Mouse (Mus musculus) hindbrain, embryonic 10.5 days (tissue): ENCODE data around the gene Etfbkmt. TPM values are rescaled to one million over a fixed set of nuclear protein-coding genes. Genes with fewer than 3 reads are reported as not detected.

ENCODE experiments used
- DNase-seq: peaks from one replicate; pipeline ENCODE4 v3.0.0-alpha.2; 2017; ENCODE audit warnings: low spot score
- H3K27ac ChIP-seq: fragments of 300-500 bp; sonication (generic); 2 replicates; pipeline ENCODE4 v1.5.1; 2016; ENCODE audit warnings: mild to moderate bottlenecking, moderate library complexity
- H3K27me3 ChIP-seq: fragments of 300-500 bp; sonication (generic); 2 replicates; pipeline ENCODE4 v1.6.1; 2016; ENCODE audit warnings: mild to moderate bottlenecking; ENCODE audit not compliant: poor library complexity, insufficient read depth, severe bottlenecking
- H3K36me3 ChIP-seq: fragments of 300-500 bp; sonication (generic); 2 replicates; pipeline ENCODE4 v1.6.1; 2016; ENCODE audit warnings: mild to moderate bottlenecking, moderate library complexity
- H3K4me1 ChIP-seq: fragments of 300-500 bp; sonication (generic); replicated peaks from 2 replicates; pipeline ENCODE4 v1.6.1; 2016; ENCODE audit warnings: mild to moderate bottlenecking
- H3K4me3 ChIP-seq: fragments of 300-500 bp; sonication (generic); 2 replicates; pipeline ENCODE4 v1.5.1; 2016; ENCODE audit warnings: mild to moderate bottlenecking, moderate library complexity
- H3K9me3 ChIP-seq: fragments of 300-500 bp; sonication (generic); 2 replicates; pipeline ENCODE4 v1.6.1; 2016; ENCODE audit warnings: mild to moderate bottlenecking, moderate library complexity
- polyA plus RNA-seq: library from polyadenylated mRNA; unstranded; fragments of >200 nt; fragmentation: Nextera tagmentation; extraction: Ambion mirVana; gene quantifications from 2 replicates; pipeline ENCODE4 v1.2.1, GENCODE M21; 2016

Etfbkmt gene
- polyA plus RNA-seq, 1 experiment from 2014 or later: 8.8 TPM

GRCm38 (mm10) chr6:149198572-149198971 lies 58.9 kb downstream of the Etfbkmt start:
- Histone ChIP-seq H3K4me3 (no peak overlapping the region), H3K9me3 (no peaks in the 10 kb centered on the region), H3K36me3 (no peaks in the 10 kb centered on the region), H3K27ac (no peak overlapping the region), H3K4me1 (no peaks in the 10 kb centered on the region), H3K27me3 (no peaks in the 10 kb centered on the region)
- DNase-seq: no peak

Other genes starting within 250 kb of the Etfbkmt start
- 15.9 and 18.5 TPM in 2 replicates for gene Caprin2, start 243.6 kb upstream of the Etfbkmt start, polyA plus RNA-seq
- 238 and 321 TPM in 2 replicates for gene Sinhcaf, start 193.4 kb upstream of the Etfbkmt start, polyA plus RNA-seq
- 10.5 and 11.0 TPM in 2 replicates for gene Dennd5b, start 38.2 kb upstream of the Etfbkmt start, polyA plus RNA-seq
- gene Gm10203, start 9.7 kb upstream of the Etfbkmt start, polyA plus RNA-seq: not detected in 2 replicates
- gene Amn1, start 48.9 kb downstream of the Etfbkmt start, polyA plus RNA-seq: 51.9 and 70.0 TPM in 2 replicates
- 36.4 and 40.7 TPM in 2 replicates for gene Resf1, start 169.6 kb downstream of the Etfbkmt start, polyA plus RNA-seq